Mouse (Mus musculus) erythroblast, embryonic 14.5 days (primary cell): ENCODE data around the gene Camsap2.

Source experiments
- GATA1 ChIP-seq: IDR thresholded peaks from 2 replicates; pipeline ENCODE4 v1.6.1; 2012; ENCODE audit warnings: low read length, inconsistent platforms, mixed read lengths
- TAL1 ChIP-seq: IDR thresholded peaks from 3 replicates; pipeline ENCODE4 v1.6.1; 2012; ENCODE audit warnings: low read length, inconsistent platforms, mixed read lengths

DNA sequence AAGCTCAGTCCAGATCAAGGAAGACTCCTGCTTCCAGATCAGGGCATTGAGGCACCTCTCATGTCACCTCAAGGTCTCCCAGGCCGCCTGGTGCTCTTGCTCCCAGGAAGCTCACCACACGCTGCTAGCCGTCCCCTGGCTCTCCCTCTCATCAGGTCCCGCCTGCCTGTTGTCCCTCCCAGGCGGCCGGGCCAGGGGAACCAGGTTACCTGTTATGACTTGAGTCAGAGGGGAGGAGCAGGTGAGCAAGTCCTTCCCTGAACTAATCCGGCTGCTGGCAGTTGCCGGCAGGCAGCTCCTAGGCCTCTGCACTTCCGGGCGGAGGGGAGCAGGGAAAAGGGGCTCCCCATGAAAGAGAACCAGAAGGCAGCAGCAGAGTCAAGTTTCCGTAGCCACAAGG, 115.7 kb downstream of the Camsap2 start:
- no peak for TF ChIP-seq GATA1
- TF ChIP-seq TAL1: no peak
